Mouse (Mus musculus) neural tube, embryonic 11.5 days (tissue): ENCODE results near the gene Ccdc185. TPM values are rescaled to one million over a fixed set of nuclear protein-coding genes. Genes with fewer than 3 reads are reported as not detected.

Source experiments
- ATAC-seq: fragments of 200-750 bp; cut with Nextera tagmentation; 2 replicates; pipeline ENCODE4 v1.8.0; 2017; ENCODE audit warnings: moderate number of reproducible peaks, mild to moderate bottlenecking, moderate TSS enrichment, moderate library complexity; ENCODE audit not compliant: insufficient read depth, low FRiP score, low TSS enrichment
- DNase-seq: peaks from one replicate; pipeline ENCODE4 v3.0.0-alpha.2; 2015; ENCODE audit warnings: low spot score
- H3K27ac ChIP-seq: fragments of 300-500 bp; sonication (generic); 2 replicates; pipeline ENCODE4 v1.5.1; 2014; ENCODE audit warnings: low read depth, mild to moderate bottlenecking, low read length
- H3K27me3 ChIP-seq: fragments of 300-500 bp; sonication (generic); 2 replicates; pipeline ENCODE4 v1.6.1; 2014; ENCODE audit warnings: mild to moderate bottlenecking, low read length, mixed read lengths; ENCODE audit not compliant: control insufficient read depth, insufficient read depth
- H3K36me3 ChIP-seq: fragments of 300-500 bp; sonication (generic); 2 replicates; pipeline ENCODE4 v1.6.1; 2014; ENCODE audit warnings: mild to moderate bottlenecking, low read length, moderate library complexity, mixed read lengths; ENCODE audit not compliant: control insufficient read depth, insufficient read depth
- H3K4me1 ChIP-seq: fragments of 300-500 bp; sonication (generic); 2 replicates; pipeline ENCODE4 v1.6.1; 2014; ENCODE audit warnings: low read length, mixed read lengths; ENCODE audit not compliant: control insufficient read depth, insufficient read depth
- H3K4me2 ChIP-seq: fragments of 300-500 bp; sonication (generic); 2 replicates; pipeline ENCODE4 v1.6.1; 2014; ENCODE audit warnings: low read depth, mild to moderate bottlenecking, moderate library complexity
- H3K4me3 ChIP-seq: fragments of 300-500 bp; sonication (generic); 2 replicates; pipeline ENCODE4 v1.5.1; 2014; ENCODE audit warnings: low read depth, low read length
- H3K9ac ChIP-seq: fragments of 300-500 bp; sonication (generic); 2 replicates; pipeline ENCODE4 v1.6.1; 2014; ENCODE audit warnings: mild to moderate bottlenecking, low read length
- H3K9me3 ChIP-seq: fragments of 300-500 bp; sonication (generic); 2 replicates; pipeline ENCODE4 v1.6.1; 2016; ENCODE audit warnings: low read length; ENCODE audit not compliant: control insufficient read depth
- WGBS: fragments of 180-500 bp; shearing (Covaris S2); extraction: QIAGEN DNeasy Blood & Tissue Kit; methylation state at CpG from one replicate; pipeline ENCODE4 v1.1.7; 2014; 5-methylcytosine and 5-hydroxymethylcytosine counted together
- polyA plus RNA-seq: library from polyadenylated mRNA; unstranded; fragments of >200 nt; fragmentation: Nextera tagmentation; extraction: Ambion mirVana; gene quantifications from 2 replicates; pipeline ENCODE4 v1.2.1, GENCODE M21; 2014

Ccdc185 gene
- polyA plus RNA-seq = not detected in 2 replicates

DNA sequence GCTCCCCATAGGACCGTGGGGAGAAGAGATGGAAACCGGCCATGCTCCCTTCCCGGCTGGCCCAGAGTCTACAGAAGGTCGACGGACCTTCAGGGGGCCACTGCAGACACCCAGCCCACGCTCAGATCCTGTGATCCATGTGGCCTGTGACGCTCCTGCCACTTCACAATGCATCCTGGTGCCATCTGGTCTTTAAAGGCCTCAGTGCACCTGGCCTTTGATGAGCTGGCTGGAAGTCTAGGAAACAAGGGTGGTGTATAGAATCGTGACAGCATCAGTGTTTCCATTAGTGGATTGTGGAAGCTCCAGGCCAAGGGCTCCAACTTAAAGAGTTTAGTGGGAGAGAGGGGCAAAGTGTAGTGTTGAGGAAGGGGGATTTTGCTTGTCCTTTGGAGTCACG lies at the start of gene Ccdc185:
Gene Ccdc185 (minus strand): TSS at position 101 of the 400 bp plus-strand sequence.
- Histone ChIP-seq H3K27ac (no peak within 1 kb of the TSS), H3K36me3 (no peaks in the 10 kb centered on the region), H3K9me3 (no peaks in the 10 kb centered on the region), H3K4me3 (no peak within 1 kb of the TSS), H3K4me1 (no peaks in the 10 kb centered on the region), H3K27me3 (no peaks in the 10 kb centered on the region), H3K9ac (no peak within 1 kb of the TSS), H3K4me2 (no peak within 1 kb of the TSS)
- DNase-seq (no peak), ATAC-seq (no peak)
- 92% methylated on average over 9 of the region's 9 CpGs for WGBS

DNA sequence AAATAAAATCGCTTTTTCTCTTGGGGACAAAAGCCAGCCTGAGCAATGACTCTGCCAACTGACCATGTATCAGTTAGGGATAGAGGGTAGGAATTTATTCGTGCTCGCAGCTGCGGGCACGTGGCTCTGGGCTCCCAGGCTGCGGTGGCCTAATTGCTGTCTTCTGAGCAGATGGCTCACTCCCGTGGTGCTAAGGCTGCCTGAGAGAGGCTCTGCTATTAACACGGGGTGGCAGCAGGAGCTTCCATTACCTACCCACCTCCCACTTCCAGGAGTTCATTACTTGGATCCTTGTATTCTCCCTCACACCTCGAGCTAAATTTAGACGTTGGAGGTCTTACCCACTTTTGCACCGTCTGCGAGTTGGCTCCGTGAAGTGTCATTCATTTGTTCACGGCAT lies 48.1 kb upstream of the Ccdc185 start:
- DNase-seq (peak; percentile 41), ATAC-seq (no peak)
- Histone ChIP-seq H3K4me3 (no peak overlapping the region), H3K4me1 (no peaks in the 10 kb centered on the region), H3K27ac (no peak overlapping the region), H3K9me3 (no peaks in the 10 kb centered on the region), H3K4me2 (no peak overlapping the region), H3K27me3 (no peaks in the 10 kb centered on the region), H3K36me3 (no peaks in the 10 kb centered on the region), H3K9ac (no peak overlapping the region)
- 49% methylated on average over 14 of the region's 14 CpGs for WGBS

DNA sequence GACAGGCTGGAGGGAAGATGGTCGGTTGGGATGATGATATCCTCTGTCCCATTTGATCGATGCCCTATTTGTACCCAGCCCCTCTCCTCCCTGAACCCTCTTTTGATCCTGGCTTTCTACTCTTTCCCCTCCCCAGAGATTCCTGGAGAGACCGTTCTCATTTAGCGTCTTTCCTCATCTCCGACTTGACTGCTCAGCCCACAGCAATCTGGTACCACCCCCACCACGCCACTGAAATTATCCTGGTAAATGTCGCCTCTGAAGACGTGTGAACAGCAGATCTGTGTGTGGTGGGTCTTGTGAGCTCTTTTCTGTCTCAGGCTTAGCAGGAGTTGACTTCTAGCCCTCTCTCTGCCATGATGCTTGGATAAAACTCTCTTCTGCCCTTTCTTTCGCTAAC lies 45.6 kb upstream of the Ccdc185 start:
- Histone ChIP-seq H3K27ac (no peak overlapping the region), H3K27me3 (no peaks in the 10 kb centered on the region), H3K9ac (no peak overlapping the region), H3K4me2 (no peak overlapping the region), H3K4me3 (no peak overlapping the region), H3K36me3 (no peaks in the 10 kb centered on the region), H3K9me3 (no peaks in the 10 kb centered on the region), H3K4me1 (no peaks in the 10 kb centered on the region)
- ATAC-seq (no peak), DNase-seq (no peak)
- WGBS = 92% methylated on average over 9 of the region's 9 CpGs

DNA sequence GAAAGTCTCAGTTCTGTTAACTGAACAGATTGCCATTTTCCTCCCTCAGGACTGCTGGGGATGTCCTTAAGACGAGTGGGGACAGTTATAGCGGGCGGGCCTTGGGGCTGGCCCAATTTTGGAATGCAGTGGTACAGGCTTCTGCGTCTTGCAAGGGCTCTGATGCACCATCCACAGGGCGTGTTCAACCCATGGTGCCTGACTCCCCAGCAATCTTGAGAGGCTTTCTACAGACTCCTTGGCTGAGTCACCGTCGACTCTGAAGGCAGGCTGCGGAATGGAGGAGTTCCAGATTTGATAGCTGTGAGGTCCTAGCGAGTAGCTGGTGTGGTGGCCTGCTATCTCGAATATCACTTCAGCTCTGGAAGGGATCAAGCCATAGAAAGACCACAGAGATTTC lies 45.2 kb upstream of the Ccdc185 start:
- Histone ChIP-seq H3K4me1 (no peaks in the 10 kb centered on the region), H3K9me3 (no peaks in the 10 kb centered on the region), H3K9ac (no peak overlapping the region), H3K27ac (no peak overlapping the region), H3K4me3 (no peak overlapping the region), H3K4me2 (no peak overlapping the region), H3K27me3 (no peaks in the 10 kb centered on the region), H3K36me3 (no peaks in the 10 kb centered on the region)
- ATAC-seq = no peak
- WGBS = 92% methylated on average over 10 of the region's 10 CpGs
- DNase-seq = no peak

DNA sequence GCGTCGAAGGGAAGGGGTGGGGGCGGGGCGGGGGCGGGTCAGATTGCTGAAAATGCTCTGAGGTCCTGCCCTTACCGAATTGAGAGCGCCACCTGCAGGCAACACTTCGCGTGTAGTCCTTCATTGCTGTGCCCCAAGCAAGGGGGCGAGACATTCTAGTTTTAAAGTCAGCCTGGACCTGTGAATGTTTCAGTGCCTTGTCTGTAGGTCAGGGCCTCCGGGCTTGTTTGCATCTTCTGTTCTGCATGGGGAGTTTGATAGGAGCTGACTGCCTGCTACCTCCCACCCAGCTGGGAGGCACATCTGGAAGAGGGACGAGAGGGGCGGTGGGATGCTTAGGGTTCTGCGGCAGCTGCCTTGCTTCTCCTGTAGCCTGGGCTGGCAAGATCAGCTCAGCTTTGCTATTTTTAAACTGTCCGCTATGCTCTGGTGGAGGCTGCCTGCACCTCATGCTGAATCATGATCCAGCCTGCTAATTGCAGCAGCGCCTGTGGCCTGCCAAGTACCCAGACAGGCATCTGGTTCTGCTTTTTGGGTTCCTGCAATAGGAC lies 43.6 kb upstream of the Ccdc185 start:
- no peak overlapping the region for H3K4me2 ChIP-seq
- H3K36me3 ChIP-seq = no peaks in the 10 kb centered on the region
- no peaks in the 10 kb centered on the region for H3K4me1 ChIP-seq
- ATAC-seq (no peak), DNase-seq (peak; percentile 75)
- H3K4me3 ChIP-seq = no peak overlapping the region
- H3K27ac ChIP-seq = no peak overlapping the region
- WGBS = 28% methylated on average over 16 of the region's 16 CpGs
- no peaks in the 10 kb centered on the region for H3K27me3 ChIP-seq
- H3K9me3 ChIP-seq = no peaks in the 10 kb centered on the region
- no peak overlapping the region for H3K9ac ChIP-seq

DNA sequence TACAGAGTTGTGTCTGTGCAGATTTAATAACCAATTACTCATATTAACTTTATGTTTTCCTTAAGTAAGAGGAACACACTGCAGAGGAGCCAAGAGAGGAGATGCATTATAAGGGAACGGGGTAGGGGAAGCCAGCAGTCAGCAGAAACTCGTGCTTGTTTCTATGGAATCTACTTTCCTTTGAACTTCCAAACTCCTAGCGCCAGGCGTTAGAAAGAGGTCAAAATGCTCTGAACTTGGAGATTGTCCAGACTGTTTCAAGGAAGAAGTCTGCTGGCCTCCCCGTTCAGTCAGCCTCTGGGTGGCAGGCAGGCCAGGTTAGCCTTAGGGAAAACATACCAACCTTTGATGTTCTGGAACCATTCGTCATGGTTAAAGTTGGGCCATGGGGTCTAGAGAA lies 39.9 kb upstream of the Ccdc185 start:
- Histone ChIP-seq H3K27me3 (no peaks in the 10 kb centered on the region), H3K4me2 (no peak overlapping the region), H3K4me3 (no peak overlapping the region), H3K27ac (no peak overlapping the region), H3K4me1 (no peaks in the 10 kb centered on the region), H3K9me3 (no peaks in the 10 kb centered on the region), H3K9ac (no peak overlapping the region), H3K36me3 (no peaks in the 10 kb centered on the region)
- DNase-seq (no peak), ATAC-seq (no peak)
- 55% methylated on average over 6 of the region's 6 CpGs for WGBS

DNA sequence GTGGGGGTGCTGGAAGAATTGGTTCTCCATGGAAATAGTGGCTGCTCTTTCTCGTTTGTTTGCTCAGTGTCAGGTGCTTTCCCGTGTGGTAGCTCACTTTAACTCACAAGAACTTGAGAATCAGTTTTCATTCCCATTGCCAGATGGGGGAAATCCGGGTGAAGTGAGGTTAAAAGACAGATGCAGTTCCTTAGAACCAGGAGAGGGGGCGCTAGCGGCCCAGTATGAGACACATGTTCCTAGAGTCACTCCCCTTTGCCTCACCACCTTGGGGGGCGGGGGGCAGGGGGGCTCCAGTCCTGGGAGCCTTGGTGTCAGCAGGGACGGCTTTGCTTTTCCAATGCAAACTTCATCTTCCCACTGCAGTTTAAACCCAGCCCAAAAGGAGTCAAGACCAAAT lies 38.0 kb upstream of the Ccdc185 start:
- Histone ChIP-seq H3K4me2 (no peak overlapping the region), H3K27me3 (no peaks in the 10 kb centered on the region), H3K4me3 (no peak overlapping the region), H3K4me1 (no peaks in the 10 kb centered on the region), H3K9me3 (no peaks in the 10 kb centered on the region), H3K27ac (no peak overlapping the region), H3K9ac (no peak overlapping the region), H3K36me3 (no peaks in the 10 kb centered on the region)
- no peak for DNase-seq
- no peak for ATAC-seq
- 51% methylated on average over 7 of the region's 7 CpGs for WGBS

DNA sequence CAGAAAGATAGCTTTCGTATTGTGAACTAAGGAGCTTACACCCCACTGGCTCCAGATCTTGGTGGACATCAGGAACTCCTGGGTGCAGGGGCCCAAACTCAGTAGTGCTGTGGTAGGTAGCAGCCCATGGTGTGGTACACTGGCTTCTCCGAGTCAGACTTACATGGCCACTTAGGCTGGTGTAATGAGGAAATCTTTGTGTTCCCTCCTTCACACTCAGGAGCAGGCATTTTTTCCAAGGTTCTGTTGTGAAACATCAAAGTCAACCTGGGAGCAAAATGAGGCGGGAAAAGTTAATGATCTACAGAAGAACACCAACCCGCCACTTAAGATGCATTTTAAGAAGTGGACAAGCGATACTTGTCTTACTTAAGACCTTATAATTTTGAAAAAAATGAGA lies 36.5 kb upstream of the Ccdc185 start:
- Histone ChIP-seq H3K27ac (no peak overlapping the region), H3K9me3 (no peaks in the 10 kb centered on the region), H3K9ac (no peak overlapping the region), H3K4me2 (no peak overlapping the region), H3K36me3 (no peaks in the 10 kb centered on the region), H3K4me3 (no peak overlapping the region), H3K4me1 (no peaks in the 10 kb centered on the region), H3K27me3 (no peaks in the 10 kb centered on the region)
- no peak for DNase-seq
- WGBS = 89% methylated on average over 5 of the region's 5 CpGs
- no peak for ATAC-seq

DNA sequence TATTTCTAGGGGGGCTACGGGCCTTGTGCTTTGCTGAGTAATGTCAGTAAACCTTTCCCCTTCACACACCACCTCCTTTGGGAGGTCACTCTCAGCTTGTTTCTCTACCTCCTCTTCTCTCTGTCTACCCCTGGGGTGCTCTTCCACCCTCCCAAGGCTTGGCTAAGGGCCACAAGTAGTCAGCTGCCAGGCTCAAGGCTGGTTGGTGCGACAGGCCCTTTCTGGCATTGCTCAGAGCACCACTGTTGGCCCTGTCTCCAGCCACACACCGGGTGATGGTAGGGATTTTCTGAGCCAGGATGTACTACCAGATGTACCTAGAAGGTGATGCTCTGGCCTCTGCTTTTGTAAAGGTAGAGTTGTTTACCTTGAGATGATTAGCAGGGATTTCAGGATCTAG lies 35.8 kb upstream of the Ccdc185 start:
- H3K4me1 ChIP-seq = no peaks in the 10 kb centered on the region
- 95% methylated on average over 3 of the region's 3 CpGs for WGBS
- no peak overlapping the region for H3K9ac ChIP-seq
- no peak overlapping the region for H3K27ac ChIP-seq
- H3K27me3 ChIP-seq = no peaks in the 10 kb centered on the region
- no peaks in the 10 kb centered on the region for H3K36me3 ChIP-seq
- ATAC-seq = no peak
- H3K4me2 ChIP-seq = no peak overlapping the region
- no peak overlapping the region for H3K4me3 ChIP-seq
- no peaks in the 10 kb centered on the region for H3K9me3 ChIP-seq
- no peak for DNase-seq
